Mouse (Mus musculus): ENCODE data around the gene Hdac11.

Gene Hdac11

DNA sequence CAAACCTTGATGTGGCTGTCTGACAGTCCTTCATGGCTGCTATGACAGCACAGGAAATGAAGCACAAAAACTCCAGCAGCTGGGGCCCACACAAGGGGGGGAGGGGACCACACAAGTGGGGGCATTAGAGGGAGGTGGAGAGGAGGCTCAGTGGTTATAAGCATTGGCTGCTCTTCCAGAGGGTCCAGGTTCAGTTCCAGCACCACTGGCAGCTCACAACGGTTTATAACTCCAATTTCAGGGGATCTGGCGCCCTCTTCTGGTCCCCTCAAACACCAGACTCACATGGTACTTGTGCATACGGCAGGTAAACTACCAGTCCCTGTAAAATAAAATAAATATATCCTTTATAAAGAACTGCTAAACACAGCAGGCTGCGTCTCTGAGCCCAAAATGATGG, 27.5 kb upstream of the Hdac11 start:
- in situ Hi-C loops (cut with MboI, MseI): no loop called here

DNA sequence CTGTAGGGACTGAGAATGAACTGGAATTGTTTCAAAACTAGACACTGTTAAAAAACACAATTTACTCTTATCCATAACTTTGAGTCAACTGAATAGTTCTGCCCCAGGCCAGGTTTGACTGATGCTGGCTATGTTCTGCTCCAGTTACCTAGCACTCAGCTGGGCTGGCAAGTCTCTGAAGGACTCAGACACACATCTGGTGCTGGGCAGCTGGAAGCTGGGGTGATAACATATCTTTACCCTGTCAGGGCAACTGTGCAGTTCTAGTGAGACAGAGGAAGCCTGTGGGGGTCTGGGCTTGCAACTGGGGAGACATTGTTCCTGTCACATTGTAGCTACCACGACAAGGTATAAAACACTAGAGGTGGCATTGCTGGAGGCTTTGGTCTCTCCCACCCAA, 25.6 kb upstream of the Hdac11 start:
- in situ Hi-C loops (cut with MboI, MseI): no loop called here

DNA sequence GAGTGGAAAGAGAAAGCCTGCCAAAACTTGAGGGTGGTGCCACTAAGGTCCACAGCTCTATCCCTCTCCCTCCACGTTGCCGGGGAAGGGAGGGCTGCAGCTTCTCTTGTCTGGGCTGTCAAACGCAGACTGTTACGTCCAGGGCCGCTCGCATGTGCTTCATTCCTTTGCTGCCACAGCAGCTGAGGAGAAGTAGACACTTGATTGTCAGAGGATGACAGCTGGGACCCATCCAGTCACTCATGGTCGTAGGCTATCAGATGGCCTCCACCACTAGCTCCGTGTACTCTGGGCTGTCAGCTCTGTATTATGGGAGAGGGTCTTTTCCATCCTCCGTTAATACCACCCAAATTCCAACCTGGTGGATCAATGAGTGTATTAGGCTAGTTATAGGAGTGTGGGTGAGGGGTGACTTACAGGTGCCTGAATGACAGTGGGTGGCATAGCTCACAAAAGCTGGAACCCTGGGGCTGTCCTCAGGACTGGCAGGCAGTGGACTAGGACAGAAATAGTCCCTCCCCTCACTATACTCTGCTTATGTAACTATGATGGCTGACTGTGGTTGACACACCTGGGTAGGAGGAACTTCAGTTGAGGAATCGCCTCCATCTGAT, 19.0 kb upstream of the Hdac11 start:
- in situ Hi-C loops (cut with MboI, MseI): no loop called here

DNA sequence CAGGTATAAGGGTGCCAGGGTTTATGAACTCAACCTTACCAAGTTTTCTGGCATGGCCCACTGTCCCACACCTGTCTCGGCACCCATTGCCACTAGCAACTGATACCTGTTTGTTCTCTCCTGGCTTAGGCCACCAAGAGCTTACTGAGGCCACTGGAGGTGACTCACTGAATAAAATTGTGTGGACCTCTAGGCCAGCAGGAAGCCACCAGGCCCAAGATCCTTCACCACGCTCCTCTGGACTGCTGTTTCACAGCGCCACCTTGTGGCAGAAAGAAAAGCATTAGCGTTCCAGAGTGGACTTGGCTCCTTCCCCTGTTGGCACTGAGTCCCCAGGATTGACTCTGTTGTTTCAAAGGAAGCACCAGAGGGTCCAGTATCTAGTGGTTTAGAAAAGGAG, 16.6 kb upstream of the Hdac11 start:
- in situ Hi-C loops (cut with MboI, MseI): loop anchor here (5.0 kb wide), 1 partner anchor 318 kb away; no protein-coding TSS in a partner anchor

DNA sequence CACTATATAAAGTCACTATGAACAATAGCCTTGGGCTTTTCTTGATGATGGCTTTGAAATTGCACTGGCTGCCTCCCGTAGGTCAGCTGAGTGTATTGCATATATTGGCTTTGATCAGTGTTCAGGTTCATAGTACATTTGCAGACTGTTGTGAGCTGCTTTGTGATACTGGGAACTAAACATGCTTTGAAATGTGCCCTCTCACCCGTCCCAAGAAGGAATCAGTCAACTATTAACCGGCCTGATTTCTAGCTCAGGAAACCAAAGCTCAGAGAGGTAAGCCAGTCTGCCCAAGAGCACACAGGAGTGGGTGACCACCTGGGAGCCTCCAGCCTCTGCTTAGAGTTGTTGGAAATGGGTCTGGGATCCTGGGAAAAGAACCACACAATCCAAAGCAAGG, 11.4 kb upstream of the Hdac11 start:
- in situ Hi-C loops (cut with MboI, MseI): no loop called here

DNA sequence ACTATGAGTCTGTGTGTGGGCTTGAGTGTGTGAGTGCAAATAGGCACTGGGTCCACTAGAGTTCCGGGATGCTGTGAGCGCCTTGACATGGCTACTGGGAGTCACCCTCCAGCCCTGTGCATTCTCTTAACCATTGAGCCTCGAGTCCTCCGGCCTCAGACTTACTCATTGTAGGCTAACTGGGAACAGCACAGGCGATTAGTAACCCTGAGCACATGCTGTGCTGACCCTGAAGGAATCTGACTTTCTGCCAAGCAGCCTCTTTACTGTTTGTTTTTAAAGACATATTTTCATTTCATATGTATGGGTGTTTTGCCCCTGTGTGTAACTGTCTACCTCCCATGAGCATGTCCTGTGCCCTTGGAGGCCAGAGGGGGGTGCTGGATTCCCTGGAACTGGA, 10.9 kb upstream of the Hdac11 start:
- in situ Hi-C loops (cut with MboI, MseI): no loop called here

DNA sequence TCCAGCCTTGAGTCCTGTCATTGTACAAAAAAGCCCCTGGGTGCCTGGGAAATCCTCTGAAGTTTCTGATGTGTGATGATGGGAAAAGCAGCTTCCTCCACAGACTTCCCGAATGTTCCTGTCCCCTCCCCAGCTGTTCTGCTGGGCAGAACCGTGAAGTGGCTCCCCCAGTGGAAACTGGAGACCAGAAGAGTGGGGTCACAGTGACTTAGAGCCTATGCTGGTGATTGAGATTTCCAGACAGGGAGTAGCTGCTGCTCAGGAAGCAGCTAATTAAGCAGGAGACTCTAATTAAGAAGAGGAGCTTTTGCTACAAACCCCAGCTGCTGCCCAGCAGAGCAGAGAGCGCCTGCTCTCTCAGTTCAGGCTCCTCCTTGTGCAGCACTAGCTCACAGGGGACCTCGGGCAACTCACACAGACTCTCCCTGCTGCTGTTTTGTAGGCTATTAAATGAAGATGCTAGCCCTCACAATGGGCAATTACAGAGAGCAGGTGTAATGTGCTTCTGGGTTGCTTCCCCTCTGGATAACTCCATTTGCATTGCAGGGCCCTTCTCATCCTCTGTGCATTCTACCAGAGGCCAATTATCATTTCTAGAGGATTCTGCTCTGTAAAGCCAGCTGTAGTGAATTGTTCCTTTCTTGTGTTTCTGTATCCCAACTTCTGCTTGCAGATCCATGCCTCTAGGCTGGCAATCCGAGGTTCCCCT, 9.9 kb upstream of the Hdac11 start:
- in situ Hi-C loops (cut with MboI, MseI): no loop called here

DNA sequence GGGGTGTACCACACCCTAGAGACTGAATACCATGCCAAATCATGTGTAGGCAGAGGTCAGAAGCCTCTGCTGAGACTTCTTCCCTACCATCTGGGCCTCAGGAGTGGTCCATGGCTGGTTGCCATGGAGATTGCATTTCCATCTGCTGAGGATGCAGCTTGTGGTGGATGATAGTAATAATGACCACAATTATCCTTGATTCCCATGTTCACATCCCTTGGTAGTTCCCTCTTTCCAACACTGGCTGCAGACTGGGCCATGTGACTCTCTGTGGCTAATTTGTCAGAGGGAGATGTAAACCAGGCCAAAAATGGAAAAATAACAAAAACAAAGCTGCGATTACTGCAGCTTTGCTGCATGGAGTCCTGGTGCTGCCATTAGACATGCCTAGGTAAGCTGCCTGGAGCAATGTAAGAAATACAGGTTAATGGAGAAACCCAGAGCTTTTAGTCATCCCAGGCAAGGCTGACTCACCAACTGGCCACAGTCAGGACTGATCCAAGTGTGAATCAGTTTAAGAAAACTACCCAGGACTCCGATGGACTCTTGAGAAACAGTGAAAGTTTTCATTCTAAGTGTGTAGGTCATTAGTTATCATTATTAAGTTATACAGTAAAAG, 9.2 kb upstream of the Hdac11 start:
- in situ Hi-C loops (cut with MboI, MseI): no loop called here

DNA sequence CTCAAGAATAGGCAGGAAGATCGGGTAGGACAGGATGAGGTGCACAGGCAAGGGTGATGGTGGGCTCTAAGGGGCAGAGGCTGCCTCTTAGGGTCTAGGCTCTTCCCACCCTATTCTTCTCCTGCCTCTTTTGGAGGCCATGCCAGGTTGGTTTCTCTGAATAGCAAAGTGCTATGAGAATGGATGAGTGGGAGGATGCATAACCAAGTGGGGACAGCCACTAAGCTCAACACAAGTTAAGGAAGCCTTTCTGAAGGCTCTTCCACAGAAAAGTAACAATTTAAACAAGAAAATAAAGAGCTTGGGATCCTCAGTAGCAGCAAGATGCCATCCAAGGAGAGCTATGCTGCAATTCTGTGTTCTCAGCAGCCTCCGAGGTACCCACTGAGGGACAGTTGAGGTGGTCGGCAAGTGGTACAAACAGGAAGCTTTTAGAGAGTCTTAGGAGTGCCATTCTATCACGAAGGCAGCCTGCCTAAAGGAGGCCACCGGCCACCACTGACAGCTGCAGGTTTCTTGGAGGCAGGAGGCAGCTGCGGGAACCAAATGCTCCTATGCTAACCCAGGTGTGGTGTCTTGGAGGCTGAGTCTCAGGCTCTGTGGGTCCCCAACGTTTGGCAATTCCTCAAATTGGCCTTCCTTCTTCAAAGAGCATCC, 3.4 kb upstream of the Hdac11 start:
- in situ Hi-C loops (cut with MboI, MseI): no loop called here

DNA sequence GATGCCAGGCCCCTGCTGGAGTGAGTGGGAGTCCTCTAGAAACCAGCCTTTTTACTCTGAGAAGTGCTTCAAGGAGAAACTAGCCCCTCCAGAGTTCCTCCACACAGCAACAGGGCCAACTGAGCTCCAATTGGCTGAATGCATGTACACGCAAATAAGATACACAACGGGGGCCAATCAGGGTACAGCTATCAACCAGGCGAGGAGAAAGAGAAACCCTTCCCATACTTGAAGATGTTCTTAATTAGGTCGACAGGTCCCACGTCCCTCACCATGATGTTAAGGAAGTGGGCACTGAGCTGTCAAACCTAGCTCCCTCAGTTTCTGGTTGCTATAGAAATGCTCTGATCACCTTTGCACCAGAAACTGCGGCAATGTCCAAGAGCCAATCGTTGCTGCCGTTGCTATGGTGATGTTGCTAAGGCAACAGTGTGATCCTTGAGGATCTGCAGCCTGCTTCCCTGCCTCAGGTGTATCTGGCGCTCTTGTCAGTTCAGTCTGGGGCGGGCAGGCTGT, 2.9 kb upstream of the Hdac11 start:
- in situ Hi-C loops (cut with MboI, MseI): no loop called here

DNA sequence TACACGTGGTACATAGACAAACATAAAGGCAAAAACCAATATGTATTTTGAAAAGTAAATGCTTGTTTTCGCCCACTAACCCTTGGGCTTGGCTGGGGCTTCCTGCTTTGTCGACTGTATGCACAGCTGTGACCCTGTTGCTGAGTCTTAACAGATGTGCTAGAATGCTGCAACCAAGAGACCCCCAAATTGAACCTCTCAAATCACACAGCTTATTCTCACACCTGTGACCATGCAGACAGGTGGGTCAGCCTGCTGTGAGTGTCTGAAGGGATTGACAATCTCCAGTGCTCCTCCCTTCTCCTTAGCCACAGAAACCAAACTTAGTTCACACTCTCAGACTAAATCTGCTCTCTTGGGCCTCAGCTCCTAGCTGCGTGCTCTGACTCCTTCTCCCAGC, 1.8 kb upstream of the Hdac11 start:
- in situ Hi-C loops (cut with MboI, MseI): no loop called here

DNA sequence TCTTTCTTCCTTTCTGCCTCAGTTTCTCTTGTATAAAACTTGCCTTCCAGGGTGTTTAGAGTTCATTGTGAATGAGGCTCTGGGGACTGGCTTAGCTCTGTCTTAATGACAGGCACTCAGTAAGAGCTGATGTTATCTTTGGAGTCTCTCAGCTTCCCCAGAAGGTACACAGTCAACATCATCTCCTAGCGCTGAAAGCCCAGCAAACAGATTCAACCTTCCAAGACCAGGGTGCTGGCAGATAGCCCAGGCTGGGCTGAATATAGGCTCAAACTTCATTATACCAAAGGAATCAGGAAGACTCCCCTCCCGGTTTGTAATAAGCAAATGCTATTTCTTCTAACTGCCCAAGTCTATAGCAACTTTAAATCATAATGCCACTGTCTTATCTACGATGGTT, 1.2 kb upstream of the Hdac11 start:
- in situ Hi-C loops (cut with MboI, MseI): no loop called here

DNA sequence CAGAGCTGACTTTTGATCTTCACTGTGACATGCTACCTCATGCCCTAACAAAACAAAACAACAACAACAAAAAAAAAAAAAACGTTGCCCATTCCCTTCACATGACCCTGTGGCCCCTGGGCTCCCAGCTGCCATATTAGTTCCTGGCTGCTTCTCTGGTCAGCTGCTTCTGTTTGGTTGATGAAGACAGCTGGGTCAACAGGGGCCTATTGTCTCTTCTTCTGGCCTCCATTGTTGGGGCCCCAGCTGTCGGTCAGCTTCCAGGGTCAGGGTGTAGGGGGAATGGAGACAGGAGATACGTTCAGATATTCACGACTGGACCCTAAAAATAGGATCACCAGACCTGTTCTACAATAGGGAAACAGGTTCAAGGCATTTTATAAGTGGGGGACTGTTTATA, 403 bp upstream of the Hdac11 start:
- in situ Hi-C loops (cut with MboI, MseI): no loop called here

DNA sequence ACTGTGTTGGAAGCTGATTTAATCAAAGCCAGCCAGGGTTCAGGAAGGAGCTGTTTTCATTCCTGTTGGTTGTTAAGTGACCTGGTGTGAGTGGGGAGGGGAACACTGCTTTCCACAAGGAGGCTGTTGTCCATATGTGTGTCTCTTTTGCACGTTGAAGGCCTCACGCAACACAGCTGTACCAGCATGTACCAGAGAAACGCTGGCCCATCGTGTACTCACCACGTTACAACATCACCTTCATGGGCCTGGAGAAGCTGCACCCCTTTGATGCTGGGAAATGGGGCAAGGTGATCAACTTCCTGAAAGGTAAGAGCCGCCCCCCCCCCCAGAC, 739 bp downstream of the Hdac11 start:
- in situ Hi-C loops (cut with MboI, MseI): no loop called here

DNA sequence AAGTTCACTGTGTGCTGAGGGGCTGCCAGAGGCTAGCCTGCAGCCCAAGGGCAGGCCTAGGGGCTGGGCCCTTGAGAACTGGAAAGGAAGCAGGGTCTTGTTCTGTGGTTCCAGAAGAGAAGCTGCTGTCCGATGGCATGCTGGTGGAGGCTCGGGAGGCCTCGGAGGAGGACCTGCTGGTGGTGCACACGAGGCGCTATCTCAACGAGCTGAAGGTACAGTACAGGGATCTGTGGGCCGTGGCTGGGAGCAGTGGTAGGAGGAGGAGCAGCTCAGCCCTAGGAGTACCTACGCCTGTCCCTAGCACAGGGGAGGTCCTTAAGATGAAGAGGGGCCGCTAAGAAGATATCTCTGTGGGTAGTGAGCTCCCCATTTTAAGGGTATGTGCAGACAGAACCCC, 2.6 kb downstream of the Hdac11 start:
- in situ Hi-C loops (cut with MboI, MseI): no loop called here

DNA sequence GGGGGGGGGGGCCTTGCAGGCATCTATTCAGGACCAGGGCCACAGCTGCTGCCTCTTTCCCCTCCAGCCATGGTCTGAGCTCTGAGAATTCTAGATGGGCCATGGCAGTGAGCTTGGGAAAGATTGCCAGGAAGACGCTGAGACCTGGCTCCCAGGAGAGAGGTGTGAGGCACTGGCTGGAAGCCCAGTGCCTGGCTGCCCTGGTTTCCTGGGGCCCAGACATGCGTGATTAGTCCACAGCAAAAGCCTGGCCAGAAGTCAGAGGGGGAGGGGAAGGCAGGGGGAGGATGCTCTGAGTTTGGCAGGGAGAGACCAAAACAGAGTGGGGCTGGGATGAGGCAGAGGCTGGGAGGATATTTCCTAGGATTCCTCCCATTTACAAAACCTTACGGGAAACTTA, 3.9 kb downstream of the Hdac11 start:
- in situ Hi-C loops (cut with MboI, MseI): no loop called here

DNA sequence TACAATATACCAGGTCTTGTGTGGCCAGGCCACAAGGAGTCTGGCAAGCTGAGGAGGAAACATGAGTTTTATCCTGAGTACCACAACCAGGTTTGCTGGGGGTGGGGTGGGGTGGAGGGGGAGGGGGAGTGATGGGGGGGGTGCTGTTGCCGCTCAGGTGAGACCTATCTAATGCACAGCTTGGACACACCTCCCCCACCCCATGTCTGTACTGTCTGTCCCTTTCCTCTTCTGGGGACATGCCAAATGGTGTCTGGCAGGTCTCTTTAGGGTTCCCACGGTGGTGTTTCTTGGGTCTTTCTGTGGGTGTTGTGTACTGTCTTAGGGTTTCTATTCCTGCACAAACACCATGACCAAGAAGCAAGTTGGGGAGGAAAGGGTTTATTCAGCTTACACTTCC, 4.5 kb downstream of the Hdac11 start:
- in situ Hi-C loops (cut with MboI, MseI): no loop called here

DNA sequence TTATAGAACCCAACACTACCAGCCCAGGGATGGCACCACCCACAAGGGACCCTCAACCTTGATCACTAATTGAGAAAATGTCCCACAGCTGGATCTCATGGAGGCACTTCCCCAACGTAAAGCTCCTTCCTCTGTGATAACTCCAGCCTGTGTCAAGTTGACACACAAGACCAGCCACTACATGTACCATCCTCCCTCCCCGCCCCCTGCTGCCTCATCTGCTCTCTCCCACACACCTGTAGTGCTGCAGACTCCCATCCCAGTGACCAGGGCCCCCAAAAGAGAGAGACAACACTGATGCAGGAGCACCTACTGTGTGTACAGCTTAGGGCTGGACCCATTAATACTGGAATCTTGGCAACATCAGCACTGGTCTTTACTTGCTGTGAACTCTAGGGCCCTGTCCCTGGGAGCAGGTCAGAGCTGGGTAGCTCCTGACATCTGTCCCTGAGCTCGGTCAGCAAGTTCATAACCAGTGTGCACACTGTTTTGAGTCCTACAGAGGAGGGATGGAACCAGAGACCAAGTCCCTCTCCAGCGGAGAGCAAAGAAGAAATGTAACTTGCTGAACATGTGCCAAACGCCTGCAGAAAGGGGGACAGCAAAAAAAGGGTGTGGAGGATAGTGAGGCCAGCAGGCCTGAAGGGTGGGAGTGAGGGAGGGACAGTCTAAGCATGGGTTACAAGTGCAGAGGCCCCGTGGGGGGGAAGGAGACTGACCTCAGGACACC, 5.2 kb downstream of the Hdac11 start:
- in situ Hi-C loops (cut with MboI, MseI): no loop called here

DNA sequence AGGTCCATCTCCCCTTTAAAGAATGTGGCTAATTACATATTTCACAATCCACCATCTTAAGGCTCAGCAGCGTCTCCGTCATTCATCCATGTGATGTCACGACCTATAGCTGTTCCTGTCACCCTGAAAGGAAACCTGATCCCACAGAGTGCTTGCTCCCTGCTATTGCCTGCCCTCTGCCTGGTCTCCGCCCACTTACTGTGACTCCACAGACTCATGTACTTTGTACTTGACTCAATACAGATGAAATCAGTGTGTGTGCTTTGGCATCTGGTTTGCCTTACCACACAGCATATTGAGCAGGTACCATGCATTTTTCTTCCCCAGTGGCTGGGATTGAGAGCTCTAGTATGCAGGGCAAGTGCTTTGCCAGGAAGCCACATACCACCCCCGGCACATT, 5.8 kb downstream of the Hdac11 start:
- in situ Hi-C loops (cut with MboI, MseI): no loop called here

DNA sequence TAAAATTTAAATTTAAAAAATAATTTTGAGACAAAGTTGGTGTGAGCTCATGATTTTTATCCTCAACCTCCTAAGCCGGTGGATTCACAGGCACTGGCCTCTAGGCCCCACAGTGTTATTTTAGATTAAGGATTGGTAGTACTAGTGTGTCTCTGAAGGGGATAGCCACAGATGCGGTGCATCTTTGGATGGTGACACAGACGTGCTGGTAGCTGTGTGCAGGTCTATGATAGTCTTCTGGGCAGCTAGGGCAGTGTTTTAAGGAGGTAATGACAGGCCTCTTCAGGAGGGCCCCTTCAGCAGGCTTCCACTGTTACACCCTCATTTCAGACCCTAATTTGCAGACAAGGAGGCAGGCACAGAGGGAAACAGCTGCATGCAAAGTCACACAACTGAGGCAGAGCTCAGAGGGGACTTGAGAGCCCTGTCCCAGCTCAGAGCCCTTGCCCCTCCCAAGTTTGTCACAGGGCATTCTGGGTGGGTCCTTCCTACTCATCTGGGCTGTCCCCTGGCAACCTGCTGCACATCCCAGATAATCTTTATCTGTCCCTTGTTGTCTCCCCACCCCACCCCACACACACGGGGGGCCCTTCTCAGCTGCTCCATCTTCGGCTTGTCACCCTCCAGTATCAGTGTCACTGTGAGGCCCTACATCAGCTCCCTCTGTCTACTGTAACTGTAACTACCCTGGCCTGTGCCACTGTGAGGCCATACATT, 6.9 kb downstream of the Hdac11 start:
- in situ Hi-C loops (cut with MboI, MseI): no loop called here

DNA sequence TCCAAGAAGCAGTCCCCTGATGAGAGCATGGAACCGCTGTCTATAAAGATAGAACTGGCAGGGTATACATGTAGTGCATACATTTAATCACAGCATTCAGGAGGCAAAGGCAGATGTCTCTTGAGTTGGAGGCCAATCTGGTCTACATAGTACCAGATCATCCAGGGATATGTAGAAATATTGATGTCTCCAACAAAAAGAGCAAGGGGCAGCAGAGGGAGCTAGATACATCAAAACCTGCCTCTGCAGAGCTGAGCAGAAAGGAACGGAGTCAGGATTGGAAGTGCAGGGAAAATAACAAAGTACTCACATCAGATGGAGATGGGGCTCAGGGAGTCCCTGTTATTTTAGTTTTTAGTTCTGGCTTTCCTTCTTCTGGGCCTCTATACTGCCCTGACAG, 8.1 kb downstream of the Hdac11 start:
- in situ Hi-C loops (cut with MboI, MseI): no loop called here

All from T-helper 1 cell (primary cell).